Mouse (Mus musculus): Measurements from ENCODE around the gene Itgb3. TPM values are rescaled to one million over a fixed set of nuclear protein-coding genes. Genes with fewer than 3 reads are reported as not detected.
"Not testable (repeated sequence)": the region's sequence is repeated elsewhere in the genome, so short reads cannot be mapped to it uniquely, and the experiment has no call there.

The Itgb3 gene
- total RNA-seq (2021): 5.4 and 6.1 TPM in 2 replicates
- long read RNA-seq, full-length matches to known transcripts: 1 of 2 reads
- long read RNA-seq, partial matches to known transcripts: 1 of 2 reads
- long read RNA-seq, other reads (novel, unspliced or antisense): 0 of 2 reads

- peak; percentile 83 for DNase-seq
Measured at GRCm38 (mm10) chr11:104607491-104608245, at the start of gene Itgb3. Itgb3 (plus strand) TSS chr11:104608000.

- no peak for DNase-seq
Measured at GRCm38 (mm10) chr11:104558065-104558464, 49.7 kb upstream of the Itgb3 start.

GRCm38 (mm10) chr11:104558651-104559403, 49.0 kb upstream of the Itgb3 start:
- no peak for DNase-seq

- DNase-seq: no peak
Measured at GRCm38 (mm10) chr11:104560971-104561370, 46.8 kb upstream of the Itgb3 start.

GRCm38 (mm10) chr11:104563496-104563895, 44.3 kb upstream of the Itgb3 start:
- no peak for DNase-seq

GRCm38 (mm10) chr11:104565172-104565571, 42.6 kb upstream of the Itgb3 start:
- DNase-seq: no peak

GRCm38 (mm10) chr11:104566097-104566496, 41.7 kb upstream of the Itgb3 start:
- no peak for DNase-seq

- DNase-seq: no peak
Measured at GRCm38 (mm10) chr11:104566796-104567195, 41.0 kb upstream of the Itgb3 start.

GRCm38 (mm10) chr11:104567736-104568135, 40.1 kb upstream of the Itgb3 start:
- no peak for DNase-seq

GRCm38 (mm10) chr11:104568326-104568725, 39.5 kb upstream of the Itgb3 start:
- no peak for DNase-seq

- DNase-seq: not testable (repeated sequence)
Measured at GRCm38 (mm10) chr11:104570515-104570914, 37.3 kb upstream of the Itgb3 start.

GRCm38 (mm10) chr11:104571373-104571772, 36.4 kb upstream of the Itgb3 start:
- peak; percentile 62 for DNase-seq

- DNase-seq: no peak
Measured at GRCm38 (mm10) chr11:104572091-104572490, 35.7 kb upstream of the Itgb3 start.

- no peak for DNase-seq
Measured at GRCm38 (mm10) chr11:104572566-104572965, 35.2 kb upstream of the Itgb3 start.

GRCm38 (mm10) chr11:104576772-104577612, 30.8 kb upstream of the Itgb3 start:
- DNase-seq: no peak

- DNase-seq: no peak
Measured at GRCm38 (mm10) chr11:104578074-104578473, 29.7 kb upstream of the Itgb3 start.

- DNase-seq: no peak
Measured at GRCm38 (mm10) chr11:104579084-104579483, 28.7 kb upstream of the Itgb3 start.

GRCm38 (mm10) chr11:104579575-104579974, 28.2 kb upstream of the Itgb3 start:
- DNase-seq: no peak

- DNase-seq: no peak
Measured at GRCm38 (mm10) chr11:104580091-104580490, 27.7 kb upstream of the Itgb3 start.

GRCm38 (mm10) chr11:104580606-104581005, 27.2 kb upstream of the Itgb3 start:
- no peak for DNase-seq

- no peak for DNase-seq
Measured at GRCm38 (mm10) chr11:104581446-104582307, 26.1 kb upstream of the Itgb3 start.

GRCm38 (mm10) chr11:104582308-104582606, 25.5 kb upstream of the Itgb3 start:
- DNase-seq: no peak
